Mouse (Mus musculus) MEL-GATA-1-ER (cell line): ENCODE measurements around the gene Arhgef7.

Experiments
- DNase-seq: peaks from one replicate; pipeline ENCODE4 v3.0.0-alpha.2; 2012; ENCODE audit warnings: low read depth; ENCODE audit errors: extremely low read depth

Gene Arhgef7

GRCm38 (mm10) chr8:11794956-11795355 lies 67.4 kb downstream of the Arhgef7 start:
- DNase-seq = no peak

DNA sequence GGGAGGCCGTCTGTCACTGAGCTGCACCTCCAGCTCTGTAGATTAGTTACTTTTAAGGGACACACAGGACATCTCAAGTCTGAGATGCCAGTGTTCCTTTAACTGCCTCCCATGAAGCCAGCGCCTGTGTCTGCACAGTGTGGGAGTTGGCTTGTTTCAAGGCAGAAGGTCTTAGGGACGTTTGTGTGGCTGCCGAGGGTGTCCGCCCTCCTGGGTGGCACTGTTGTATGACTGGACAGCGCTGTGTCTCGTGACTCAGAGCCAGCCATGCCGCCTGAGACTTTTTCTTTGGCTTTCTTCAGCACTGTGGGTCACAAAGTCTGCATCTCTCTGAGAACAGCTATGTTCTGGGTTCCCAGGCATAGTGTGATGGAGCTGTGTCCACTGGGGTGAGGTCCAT lies 69.6 kb downstream of the Arhgef7 start:
- DNase-seq = no peak

DNA sequence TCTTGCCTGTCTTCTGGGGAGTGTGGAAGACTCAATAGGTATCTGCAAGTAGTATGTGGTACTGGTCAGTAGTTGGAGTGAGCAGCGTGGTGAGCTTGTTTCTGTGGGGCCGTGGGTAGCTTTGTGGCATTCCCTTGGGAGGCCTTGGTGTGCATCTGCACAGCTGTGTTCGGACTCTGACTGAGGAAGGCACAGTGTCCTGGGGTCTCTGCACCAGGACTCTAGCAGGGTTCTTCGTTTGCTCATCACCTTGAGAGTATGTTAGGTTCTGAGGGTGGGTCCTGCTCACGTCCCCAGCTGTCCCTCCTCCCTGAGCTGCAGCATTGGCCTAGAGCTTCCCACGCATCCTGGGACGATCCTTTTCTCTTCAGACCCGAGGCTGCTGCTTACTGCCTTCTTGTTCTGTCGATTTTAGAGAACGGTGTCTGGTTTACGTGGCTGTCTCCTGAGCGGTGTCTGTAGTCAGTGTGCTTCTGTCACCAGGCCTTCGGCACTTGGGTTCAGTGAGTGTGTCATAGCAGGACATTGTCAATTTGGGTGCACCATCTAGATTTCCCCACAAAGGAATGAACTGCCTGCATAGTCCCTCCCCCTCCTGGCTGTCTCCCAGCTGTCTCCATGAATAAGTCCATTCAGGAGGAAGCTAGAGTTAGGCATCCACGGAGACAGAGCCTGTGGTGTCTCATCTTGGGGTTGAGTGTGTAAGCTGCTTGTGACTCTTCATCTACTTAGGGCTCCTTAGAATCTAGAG lies 70.4 kb downstream of the Arhgef7 start:
- DNase-seq = no peak

DNA sequence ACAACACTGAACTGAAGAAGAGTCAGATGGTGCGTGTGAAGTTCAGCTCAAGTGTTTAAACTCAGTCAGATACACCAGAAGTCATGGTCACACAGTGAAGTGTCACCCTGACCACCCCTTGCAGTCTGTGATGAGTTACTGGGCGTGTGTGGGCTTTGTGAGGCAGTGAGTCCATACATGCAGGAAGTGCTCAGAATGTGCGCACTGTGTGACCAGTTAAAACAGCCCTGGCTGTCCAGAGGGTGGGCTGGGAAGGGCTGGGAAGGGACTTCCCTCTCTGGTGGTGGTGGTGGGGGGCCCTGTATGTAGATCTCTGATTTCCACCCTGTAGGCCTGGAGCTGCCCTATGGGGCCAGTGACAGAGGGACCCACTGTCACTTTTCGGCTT lies 71.0 kb downstream of the Arhgef7 start:
- no peak for DNase-seq

DNA sequence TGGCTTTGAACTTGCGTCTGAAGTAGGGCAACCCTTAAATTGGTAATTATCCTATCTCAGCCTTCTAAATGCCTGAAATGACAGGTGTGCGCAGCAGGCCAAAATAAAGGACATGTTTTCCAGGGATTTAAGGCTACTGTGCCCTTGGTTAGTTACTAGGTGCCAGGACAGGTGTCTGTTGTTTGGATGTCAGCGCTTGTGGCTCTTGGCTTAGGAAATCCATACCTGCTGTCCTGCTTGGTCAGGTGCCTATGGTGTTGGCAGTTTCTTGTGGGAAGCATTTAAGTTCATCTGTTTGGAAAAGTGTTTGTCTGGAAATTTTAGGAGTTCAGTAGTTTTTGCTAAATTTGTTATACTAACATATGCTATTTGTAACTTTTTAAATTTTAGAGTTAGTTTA lies 71.6 kb downstream of the Arhgef7 start:
- DNase-seq = no peak

GRCm38 (mm10) chr8:11800481-11800880 lies 73.0 kb downstream of the Arhgef7 start:
- DNase-seq = no peak

GRCm38 (mm10) chr8:11801571-11801970 lies 74.0 kb downstream of the Arhgef7 start:
- no peak for DNase-seq

DNA sequence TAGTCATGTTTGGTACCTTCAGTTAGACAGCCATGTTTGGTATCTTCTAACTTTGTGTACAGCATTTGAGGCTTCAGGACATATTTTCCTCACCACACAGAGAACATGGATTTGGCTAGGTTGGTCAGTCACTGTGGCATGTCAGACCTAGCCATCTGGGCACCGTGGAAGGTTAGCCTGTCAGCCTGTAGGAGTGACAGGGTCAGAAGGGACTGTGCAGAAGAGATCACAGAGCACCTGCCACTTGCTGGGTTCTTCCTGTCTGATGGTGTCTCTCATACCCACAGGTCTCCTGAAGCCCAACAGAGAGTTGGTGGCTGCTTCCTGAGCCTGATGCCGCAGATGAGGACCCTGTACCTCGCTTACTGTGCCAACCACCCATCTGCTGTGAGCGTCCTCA lies 77.4 kb downstream of the Arhgef7 start:
- no peak for DNase-seq

GRCm38 (mm10) chr8:11806252-11806651 lies 78.7 kb downstream of the Arhgef7 start:
- no peak for DNase-seq

- no peak for DNase-seq
These were observed 79.8 kb downstream of the Arhgef7 start for GRCm38 (mm10) chr8:11807361-11807760.

DNA sequence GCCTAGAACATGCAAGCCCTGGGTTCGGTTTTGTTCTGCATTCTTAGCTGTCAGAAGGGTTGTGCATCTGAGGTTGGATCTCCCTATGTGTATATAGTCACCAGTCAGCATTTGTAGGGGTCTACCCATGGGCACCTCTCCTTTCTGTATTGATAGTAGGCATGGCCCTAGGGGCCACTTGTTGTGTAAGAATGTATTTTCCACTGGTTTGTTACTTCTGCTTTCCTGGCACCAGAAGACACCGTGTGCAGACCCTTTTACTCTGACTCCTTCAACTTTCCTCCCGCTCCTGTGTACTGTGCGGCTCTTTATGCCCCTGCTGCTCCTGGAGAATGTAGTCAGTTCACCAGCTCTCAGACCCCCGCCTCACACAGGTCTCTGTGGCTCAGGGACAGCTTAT lies 80.5 kb downstream of the Arhgef7 start:
- no peak for DNase-seq

GRCm38 (mm10) chr8:11810426-11810825 lies 82.9 kb downstream of the Arhgef7 start:
- no peak for DNase-seq

GRCm38 (mm10) chr8:11813801-11814200 lies 86.3 kb downstream of the Arhgef7 start:
- no peak for DNase-seq

- no peak for DNase-seq
These were observed 87.7 kb downstream of the Arhgef7 start for GRCm38 (mm10) chr8:11815206-11815605.

GRCm38 (mm10) chr8:11820136-11820535 lies 92.6 kb downstream of the Arhgef7 start:
- no peak for DNase-seq

- DNase-seq = no peak
These were observed 93.0 kb downstream of the Arhgef7 start for GRCm38 (mm10) chr8:11820568-11820967.

GRCm38 (mm10) chr8:11821451-11822206 lies 94.1 kb downstream of the Arhgef7 start:
- no peak for DNase-seq

GRCm38 (mm10) chr8:11822550-11823060 lies 95.1 kb downstream of the Arhgef7 start:
- DNase-seq = no peak

- DNase-seq = no peak
These were observed 98.2 kb downstream of the Arhgef7 start for GRCm38 (mm10) chr8:11825756-11826155.

- no peak for DNase-seq
These were observed 99.8 kb downstream of the Arhgef7 start for GRCm38 (mm10) chr8:11827312-11827711.

DNA sequence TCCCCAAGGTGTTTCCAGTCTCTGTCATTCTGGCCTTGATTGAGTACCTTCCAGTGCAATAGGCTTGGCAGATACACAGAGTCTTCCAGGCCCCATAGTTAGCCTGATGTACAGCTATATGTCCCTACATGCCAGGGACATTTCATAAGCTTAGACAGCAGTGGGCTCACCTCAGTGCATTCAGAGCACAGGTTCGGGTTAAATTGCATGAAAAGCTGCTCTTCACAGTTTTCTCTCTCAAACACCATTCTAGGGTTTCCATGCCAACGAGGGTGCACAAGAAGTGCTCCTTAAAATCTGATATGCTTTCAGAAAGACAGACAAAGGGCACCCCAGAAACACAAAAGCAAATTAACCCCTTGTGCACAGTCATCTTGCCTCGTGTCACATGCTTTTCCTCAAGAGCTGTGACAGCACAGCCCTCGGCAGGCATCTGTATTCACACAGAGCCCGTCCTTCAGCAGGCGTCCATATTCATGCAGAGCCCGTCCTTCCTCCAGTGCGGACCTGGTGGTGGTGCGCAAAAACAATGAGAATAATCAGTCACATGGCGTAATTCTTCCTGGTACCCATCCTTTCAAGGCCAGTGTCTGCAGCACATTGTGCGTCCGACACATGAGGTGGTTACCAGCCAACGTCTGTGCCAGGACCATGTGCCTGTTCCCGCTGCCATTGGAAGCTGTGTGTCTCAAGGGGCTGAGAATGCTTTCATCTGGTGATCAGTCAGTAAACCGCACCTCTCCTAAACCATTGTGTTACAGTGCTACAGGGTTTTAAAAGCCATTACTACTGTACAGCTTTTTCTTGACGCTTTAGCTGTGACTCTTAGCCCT lies 102.9 kb downstream of the Arhgef7 start:
- no peak for DNase-seq

DNA sequence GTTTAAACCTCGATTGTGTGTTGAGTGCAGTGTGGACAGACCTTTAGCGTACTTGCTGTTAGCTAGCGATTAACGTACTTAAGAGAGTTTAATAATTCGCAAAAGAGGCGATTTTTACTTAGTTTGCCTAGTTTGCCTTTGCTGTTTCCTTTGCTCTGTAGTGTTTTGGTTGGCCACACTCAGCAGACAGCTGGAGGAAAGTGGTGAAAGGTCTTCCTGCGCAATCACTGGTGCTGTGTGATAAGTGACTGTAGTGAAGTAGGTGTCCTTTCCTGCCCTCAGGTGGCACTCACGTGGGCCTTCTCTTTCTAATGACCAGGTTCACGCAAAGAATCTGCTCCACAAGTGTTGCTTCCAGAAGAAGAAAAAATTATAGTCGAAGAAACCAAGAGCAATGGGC lies 103.7 kb downstream of the Arhgef7 start:
- DNase-seq = no peak
